Mouse (Mus musculus): ENCODE data around the gene Tssk2. TPM values are rescaled to one million over a fixed set of nuclear protein-coding genes. Genes with fewer than 3 reads are reported as not detected.
A peak's percentile ranks its signal among the peaks of the same experiment; 100 is the strongest.

The Tssk2 gene
- total RNA-seq, 2 experiments from 2014 or later, result not detected

GRCm38 (mm10) chr16:17911052-17911595, 12.7 kb downstream of the Tssk2 start, which contains the start of gene Ess2:
TSS of gene Ess2 (minus strand) at chr16:17911348.
- peak; percentile 77 for DNase-seq

GRCm38 (mm10) chr16:17914307-17915249, 16.1 kb downstream of the Tssk2 start, which contains the start of gene Gsc2:
TSS of gene Gsc2 (minus strand) at chr16:17915059.
- no peak for DNase-seq

- DNase-seq, result no peak
Observed at GRCm38 (mm10) chr16:17920586-17920985, 22.1 kb downstream of the Tssk2 start.

GRCm38 (mm10) chr16:17921325-17922162, 23.1 kb downstream of the Tssk2 start:
- DNase-seq, result peak; percentile 94

GRCm38 (mm10) chr16:17922163-17922538, 23.7 kb downstream of the Tssk2 start:
- DNase-seq, result no peak

- peak; percentile 37 for DNase-seq
Observed at GRCm38 (mm10) chr16:17927351-17928082, 29.1 kb downstream of the Tssk2 start.

GRCm38 (mm10) chr16:17928087-17928580, 29.7 kb downstream of the Tssk2 start, which contains the start of gene Slc25a1:
TSS of gene Slc25a1 (minus strand) at chr16:17928219.
- DNase-seq, result peak; percentile 65

- DNase-seq, result peak; percentile 60
Observed at GRCm38 (mm10) chr16:17928627-17929104, 30.2 kb downstream of the Tssk2 start.

- DNase-seq, result no peak
Observed at GRCm38 (mm10) chr16:17929211-17929610, 30.8 kb downstream of the Tssk2 start.

- no peak for DNase-seq
Observed at GRCm38 (mm10) chr16:17929631-17930030, 31.2 kb downstream of the Tssk2 start.

- no peak for DNase-seq
Observed at GRCm38 (mm10) chr16:17931906-17932460, 33.5 kb downstream of the Tssk2 start.

- DNase-seq, result no peak
Observed at GRCm38 (mm10) chr16:17933594-17934444, 35.4 kb downstream of the Tssk2 start.

GRCm38 (mm10) chr16:17934445-17934910, 36.0 kb downstream of the Tssk2 start:
- no peak for DNase-seq

- no peak for DNase-seq
Observed at GRCm38 (mm10) chr16:17936776-17937175, 38.3 kb downstream of the Tssk2 start.

- no peak for DNase-seq
Observed at GRCm38 (mm10) chr16:17938187-17938586, 39.8 kb downstream of the Tssk2 start.

GRCm38 (mm10) chr16:17938821-17939220, 40.4 kb downstream of the Tssk2 start:
- no peak for DNase-seq

- no peak for DNase-seq
Observed at GRCm38 (mm10) chr16:17939255-17939751, 40.9 kb downstream of the Tssk2 start.

GRCm38 (mm10) chr16:17943466-17943865, 45.0 kb downstream of the Tssk2 start:
- no peak for DNase-seq

- no peak for DNase-seq
Observed at GRCm38 (mm10) chr16:17945081-17945831, 46.8 kb downstream of the Tssk2 start.

Measured in gastrocnemius, postnatal 10 days (tissue).